Mouse (Mus musculus): Measurements from ENCODE around the gene 2310057M21Rik.
"Not testable (repeated sequence)": the region's sequence is repeated elsewhere in the genome, so short reads cannot be mapped to it uniquely, and the experiment has no call there.

2310057M21Rik gene

DNA sequence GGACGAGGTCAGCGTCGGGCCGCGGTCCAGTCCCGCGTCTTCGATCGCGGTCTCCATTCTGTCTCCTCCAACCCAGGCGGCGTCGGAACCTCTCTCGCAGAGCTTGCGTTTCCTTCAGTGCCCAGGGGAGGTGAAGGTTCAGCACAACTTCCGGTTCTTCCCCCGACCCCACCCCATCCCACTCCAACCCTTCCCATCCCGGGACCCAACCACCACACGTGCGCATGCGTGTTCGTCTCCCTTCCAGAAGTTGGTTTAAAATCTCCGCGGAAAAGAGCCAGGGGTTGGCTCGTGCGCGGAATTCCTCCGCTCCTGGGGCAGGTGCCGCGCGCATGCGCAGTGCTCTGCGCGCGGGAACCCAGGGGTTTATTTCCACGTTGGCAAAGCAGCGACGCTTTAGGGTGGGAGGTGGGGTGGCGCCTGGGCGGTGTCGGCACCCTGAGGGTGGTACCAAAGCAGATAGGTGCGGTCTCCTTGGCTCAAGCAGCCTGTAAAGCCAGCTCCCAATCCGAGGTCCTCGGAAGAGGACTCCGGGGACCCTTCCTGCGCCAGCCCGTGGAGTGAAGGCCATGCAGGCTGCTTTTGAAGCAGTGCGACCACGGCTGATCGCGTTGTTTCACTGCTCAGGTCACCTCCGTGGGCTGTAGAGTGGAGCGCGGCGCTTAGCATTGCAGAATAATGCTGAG, at the start of gene 2310057M21Rik:
Gene 2310057M21Rik, minus strand, starts transcription at position 145 of the 686 bp plus-strand sequence.
- peak; percentile 99 for DNase-seq (ENCODE audit: low read depth, low spot score)

DNA sequence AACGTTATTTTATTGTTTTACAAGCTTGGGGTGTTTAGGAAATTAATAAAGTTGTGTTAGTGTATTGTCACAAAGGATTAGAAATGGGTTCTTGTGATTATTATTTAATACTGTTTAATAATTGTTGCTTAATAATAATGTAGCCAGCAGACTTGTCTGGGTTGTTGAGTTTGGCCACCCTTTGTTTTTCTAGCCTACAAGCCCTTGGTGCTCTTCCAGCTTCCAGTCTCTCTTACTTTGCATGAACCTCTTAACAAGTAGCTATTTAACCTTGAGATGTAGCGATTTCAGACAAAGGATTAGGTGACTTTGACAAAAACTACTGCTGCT, 49.3 kb upstream of the 2310057M21Rik start:
- no peak for DNase-seq (ENCODE audit: low read depth, low spot score)

DNA sequence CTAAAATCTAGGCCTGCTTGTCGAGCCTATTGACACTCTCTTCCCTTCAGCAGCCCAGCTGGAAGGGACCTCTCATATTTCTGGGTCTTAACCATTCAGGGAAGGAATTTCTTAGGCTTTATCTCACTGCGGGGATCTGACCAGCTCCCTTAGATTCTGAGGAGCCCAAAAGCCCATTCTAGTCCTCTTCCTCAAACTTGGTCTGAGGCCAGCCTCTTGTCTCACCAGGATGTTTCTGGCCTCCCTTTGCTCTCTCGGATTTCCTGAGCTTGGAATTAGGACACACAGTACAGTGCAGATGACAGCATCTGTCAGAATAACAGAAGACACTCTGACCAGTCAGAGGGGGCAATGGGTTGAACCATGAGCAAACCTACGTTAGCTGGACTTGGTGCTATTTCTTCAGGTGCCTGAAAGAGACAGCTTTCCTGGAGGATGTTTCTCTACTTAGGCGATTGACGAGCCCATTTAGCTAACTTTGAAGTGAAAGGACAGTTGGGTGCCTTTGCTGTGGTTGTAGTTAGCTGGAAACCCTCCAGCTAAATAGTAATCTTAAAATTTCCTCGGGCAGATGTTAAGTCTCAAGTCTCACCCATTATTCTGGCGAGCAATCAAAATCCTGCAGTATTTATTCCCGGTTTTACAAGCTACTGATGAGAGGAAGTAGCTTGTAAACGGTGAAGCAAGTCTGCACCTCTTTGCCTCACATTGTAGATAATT, 48.8 kb upstream of the 2310057M21Rik start:
- DNase-seq (ENCODE audit: low read depth, low spot score), result no peak

- DNase-seq (ENCODE audit: low read depth, low spot score), result peak; percentile 98
Observed at GRCm38 (mm10) chr7:131410416-131411058, 48.0 kb upstream of the 2310057M21Rik start, which contains the start of the genes Ikzf5 and Acadsb. Gene Ikzf5, minus strand, starts transcription at chr7:131410521. Gene Acadsb, plus strand, starts transcription at chr7:131410601.

DNA sequence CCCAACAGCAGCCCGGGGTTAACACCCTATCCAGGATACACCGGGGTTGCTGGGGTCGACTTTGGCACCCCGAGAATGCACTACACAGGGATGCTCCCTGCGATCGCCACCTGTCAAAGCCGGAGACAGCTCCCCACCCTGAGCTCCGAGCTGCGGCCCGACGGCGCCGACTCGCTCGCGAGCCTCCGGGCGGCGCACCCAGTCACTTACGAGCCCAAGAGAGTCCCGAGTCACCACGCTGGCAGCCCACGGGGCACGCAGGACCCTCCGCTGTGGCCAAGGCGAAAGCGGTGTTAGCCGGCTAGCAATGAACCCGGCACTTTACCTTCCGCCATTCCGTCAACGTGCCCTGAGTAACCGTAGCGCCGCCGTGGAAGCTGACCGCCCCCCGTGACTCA, 47.4 kb upstream of the 2310057M21Rik start:
- DNase-seq (ENCODE audit: low read depth, low spot score), result peak; percentile 43

DNA sequence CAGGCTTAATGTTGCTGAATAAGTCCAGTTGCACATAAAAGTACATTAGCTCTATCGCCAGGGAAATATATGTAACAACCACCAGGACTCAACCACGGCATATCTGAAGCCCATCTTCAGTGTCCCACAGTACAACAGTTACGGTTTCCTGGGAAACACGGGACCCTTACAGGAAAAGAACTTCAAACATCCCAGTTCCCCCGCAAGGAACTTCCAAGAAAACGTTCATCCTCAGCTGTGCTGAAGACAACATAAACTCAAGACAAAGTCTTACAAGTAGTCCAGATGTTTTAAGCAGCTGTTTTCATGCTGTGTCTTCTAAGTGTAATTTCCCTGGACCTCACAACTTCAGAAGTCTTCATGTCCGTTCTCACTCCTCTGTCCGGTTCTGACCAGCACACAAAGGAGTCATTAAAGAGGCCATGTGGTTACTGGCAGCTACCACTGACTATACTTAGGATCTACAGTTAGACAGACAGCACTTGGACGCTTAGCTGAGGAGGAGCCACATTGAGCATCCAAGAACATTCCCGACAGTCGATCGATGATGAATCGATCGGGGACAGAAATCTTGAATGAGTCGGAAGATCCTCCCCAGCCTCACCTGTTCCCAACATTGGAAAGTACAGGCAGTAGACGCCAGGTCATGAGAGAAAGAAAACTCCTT, 46.9 kb upstream of the 2310057M21Rik start:
- DNase-seq (ENCODE audit: low read depth, low spot score), result no peak

GRCm38 (mm10) chr7:131391761-131392160, 29.2 kb upstream of the 2310057M21Rik start:
- not testable (repeated sequence) for DNase-seq (ENCODE audit: low read depth, low spot score)

- peak; percentile 24 for DNase-seq (ENCODE audit: low read depth, low spot score)
Observed at GRCm38 (mm10) chr7:131371880-131372651, 9.5 kb upstream of the 2310057M21Rik start.

DNA sequence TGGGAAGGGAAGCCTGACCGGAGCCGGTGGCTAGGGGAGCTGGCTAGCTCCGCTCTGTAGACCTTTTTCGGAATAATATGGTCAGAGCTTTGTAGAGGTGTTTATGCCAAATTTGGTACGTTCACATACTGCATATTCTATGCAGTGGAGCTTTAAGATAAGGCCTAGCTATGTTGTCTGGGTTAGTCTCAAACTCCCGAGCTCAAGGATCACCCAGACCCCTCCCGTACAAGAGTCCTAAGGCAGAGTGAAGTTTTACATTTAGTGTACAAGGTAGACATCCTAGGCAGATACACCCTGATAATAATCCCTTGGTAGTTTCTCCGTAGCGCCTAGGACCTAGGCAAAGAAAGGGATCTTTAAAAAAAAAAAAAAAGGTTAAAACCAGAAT, 8.9 kb upstream of the 2310057M21Rik start:
- DNase-seq (ENCODE audit: low read depth, low spot score), result no peak

DNA sequence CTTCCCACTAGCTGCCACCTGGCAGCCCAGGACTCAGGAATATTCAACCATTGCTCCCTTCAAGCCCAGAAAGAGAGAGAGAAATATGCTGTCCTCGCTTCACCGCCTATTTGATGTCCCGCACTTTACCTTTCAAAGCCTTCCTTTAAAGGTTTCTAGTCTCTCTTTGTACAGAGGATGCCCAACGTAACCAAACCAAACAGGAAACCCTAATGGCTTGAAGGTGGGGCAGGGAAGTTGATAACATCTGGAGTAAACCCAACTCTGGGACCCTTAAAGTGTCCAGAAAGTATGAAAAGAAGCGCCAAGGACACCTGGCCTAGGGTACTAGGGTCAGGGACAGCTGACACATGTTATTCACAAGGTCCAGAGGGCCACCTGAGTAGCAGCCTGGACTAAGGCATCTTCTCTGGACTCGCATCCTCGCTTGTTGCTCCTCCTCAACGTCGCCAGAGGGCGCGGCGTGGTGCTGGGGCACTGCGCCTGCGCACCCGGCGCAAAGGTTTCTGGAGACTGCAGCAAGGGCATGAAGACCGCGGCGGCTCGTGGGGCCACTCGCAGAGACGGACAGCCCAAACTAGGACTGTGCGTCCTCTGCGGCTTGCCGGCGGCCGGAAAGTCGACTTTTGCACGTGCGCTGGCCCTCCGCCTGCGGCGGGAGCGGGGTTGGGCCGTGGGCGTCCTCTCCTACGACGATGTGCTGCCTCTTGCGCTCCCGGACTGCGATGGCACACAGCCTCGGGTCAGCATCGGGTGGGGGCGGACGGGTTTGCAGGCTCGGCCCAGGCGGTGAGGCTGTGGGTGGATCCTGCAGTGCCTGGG, 8.3 kb upstream of the 2310057M21Rik start, which contains the start of gene Pstk:
Gene Pstk, plus strand, starts transcription at position 494 of the 822 bp plus-strand sequence.
- peak; percentile 93 for DNase-seq (ENCODE audit: low read depth, low spot score)

DNA sequence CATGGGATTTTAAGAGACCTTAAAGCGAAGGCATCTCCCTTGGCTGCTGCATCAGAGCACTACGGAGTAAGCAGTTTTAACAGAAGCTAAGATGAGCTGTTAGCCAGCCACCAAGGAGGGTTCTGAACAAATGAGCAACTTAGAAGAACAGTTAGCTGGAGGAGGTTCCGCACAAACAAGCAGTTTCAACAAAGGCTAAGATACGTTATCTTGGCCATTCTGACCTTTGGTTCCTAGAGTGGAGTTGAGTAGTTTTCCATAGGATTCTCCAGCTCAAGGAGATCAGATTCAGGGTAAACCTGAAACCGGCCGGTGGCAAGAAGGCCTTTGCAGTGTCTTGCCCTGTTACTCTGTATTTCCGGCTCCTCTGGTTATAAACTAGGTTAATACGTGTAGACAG, 1.6 kb upstream of the 2310057M21Rik start:
- DNase-seq (ENCODE audit: low read depth, low spot score), result no peak

DNA sequence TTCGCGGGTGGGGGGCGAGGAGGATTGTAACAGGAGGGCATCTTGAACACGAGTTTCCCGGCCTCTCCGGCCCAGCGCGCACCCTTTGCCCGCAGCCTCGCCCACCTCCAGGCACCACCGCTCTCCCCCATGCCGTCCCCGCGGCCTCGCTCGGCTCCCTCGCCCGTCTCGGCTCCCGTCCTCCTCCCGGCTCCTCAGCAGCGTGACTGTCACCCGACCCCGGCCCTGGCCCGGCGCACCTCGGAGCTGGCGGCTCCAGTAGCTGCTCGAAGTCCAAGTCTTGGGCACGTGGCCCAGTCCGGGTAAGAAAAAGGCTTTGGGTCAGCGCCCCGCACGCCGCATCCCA, 317 bp downstream of the 2310057M21Rik start:
- no peak for DNase-seq (ENCODE audit: low read depth, low spot score)

DNA sequence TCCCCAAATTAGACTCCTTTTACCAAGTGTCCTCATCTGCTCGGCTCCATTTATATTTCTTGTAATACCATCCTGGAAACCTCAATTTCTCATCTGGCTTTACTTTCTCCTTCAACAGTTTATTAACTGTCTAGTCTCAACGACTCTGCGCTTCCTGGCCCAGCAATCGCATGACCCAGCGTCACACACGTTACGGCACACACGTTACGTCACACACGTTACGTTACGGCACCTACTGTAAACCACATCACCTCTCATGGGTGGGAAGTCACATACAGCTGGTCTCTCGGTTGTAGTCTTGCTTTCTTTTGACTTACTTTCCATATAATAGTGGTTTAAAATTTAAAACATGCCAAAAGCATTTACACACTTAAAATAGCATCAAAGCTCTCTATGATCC, 6.5 kb downstream of the 2310057M21Rik start:
- no peak for DNase-seq (ENCODE audit: low read depth, low spot score)

- no peak for DNase-seq (ENCODE audit: low read depth, low spot score)
Observed at GRCm38 (mm10) chr7:131345856-131346541, 16.6 kb downstream of the 2310057M21Rik start.

DNA sequence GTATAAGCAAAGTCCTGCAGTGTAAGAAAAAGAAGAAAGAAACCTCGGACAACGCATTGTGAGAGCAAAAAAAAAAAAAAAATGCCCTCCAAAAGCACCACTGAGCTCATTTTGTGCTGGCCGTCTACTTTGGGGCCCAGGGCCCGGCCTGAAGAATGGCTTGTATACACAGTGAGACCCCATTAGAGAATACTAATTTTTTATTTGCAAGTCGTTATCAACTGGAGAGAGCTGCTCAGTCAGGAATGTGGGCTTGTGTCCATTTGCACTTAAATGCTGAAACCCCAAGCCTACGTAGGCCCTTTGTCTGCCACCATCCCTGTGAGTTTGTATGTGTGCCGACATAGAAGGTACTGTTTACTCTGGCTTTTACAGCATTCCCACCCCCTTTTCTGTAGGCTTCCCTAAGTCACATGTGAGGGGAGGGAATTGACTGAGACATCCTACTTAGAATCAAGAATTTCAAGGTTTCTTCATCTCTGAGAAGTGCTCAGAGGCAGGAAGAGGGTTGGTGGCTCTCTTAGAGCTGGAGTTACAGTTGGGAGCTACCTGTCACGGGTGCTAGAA, 25.0 kb downstream of the 2310057M21Rik start:
- DNase-seq (ENCODE audit: low read depth, low spot score), result peak; percentile 62

GRCm38 (mm10) chr7:131333564-131333963, 29.0 kb downstream of the 2310057M21Rik start, which contains the start of gene Fam24a:
Gene Fam24a, plus strand, starts transcription at chr7:131333864.
- DNase-seq (ENCODE audit: low read depth, low spot score), result no peak

DNA sequence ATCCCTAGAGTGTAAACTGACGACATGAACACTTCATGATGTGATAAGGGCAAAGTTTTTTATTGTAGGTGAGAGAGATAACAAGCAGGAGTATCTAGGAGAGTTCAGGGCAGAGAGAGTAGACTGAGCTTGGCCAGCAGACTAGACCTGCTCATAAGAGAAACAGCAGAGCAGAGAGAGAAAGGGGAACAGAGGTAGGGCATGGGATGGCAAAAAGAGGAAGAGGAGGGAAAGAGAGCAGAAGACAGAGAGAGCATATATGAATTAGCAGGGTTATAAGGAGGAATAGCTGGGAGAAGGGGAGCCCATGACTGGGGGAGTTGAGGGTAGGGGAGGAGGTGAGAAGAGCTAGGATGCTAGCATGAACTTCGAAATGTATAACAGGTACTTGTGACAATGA, 30.9 kb downstream of the 2310057M21Rik start:
- no peak for DNase-seq (ENCODE audit: low read depth, low spot score)

GRCm38 (mm10) chr7:131329416-131329815, 33.1 kb downstream of the 2310057M21Rik start, which contains the start of gene Fam24b:
Gene Fam24b, minus strand, starts transcription at chr7:131329516.
- no peak for DNase-seq (ENCODE audit: low read depth, low spot score)

GRCm38 (mm10) chr7:131327054-131327453, 35.5 kb downstream of the 2310057M21Rik start:
- no peak for DNase-seq (ENCODE audit: low read depth, low spot score)
